Mouse (Mus musculus): ENCODE measurements around the gene Epb41l2.

The Epb41l2 gene

DNA sequence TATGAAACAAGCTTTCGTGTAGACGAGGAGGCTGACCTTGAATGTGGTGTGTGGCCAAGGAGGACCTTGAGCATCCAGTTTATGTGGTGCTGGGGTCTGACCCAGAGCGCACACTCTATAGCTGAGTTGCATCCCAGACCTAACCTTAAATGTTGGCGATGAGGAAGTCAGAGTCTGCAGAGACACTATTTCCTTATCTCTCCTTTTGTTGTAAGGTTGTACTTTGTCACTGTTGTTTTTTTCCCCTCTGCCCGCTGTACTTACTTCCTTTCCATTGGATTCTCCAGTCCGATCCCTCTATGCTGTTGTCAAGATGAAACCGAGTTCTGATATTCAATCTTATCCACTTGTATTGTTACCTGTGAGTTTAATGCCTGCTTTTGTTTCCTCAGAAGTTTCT lies 5.6 kb downstream of the Epb41l2 start:
- in situ Hi-C loops (cut with MboI, MseI) = no loop called here

DNA sequence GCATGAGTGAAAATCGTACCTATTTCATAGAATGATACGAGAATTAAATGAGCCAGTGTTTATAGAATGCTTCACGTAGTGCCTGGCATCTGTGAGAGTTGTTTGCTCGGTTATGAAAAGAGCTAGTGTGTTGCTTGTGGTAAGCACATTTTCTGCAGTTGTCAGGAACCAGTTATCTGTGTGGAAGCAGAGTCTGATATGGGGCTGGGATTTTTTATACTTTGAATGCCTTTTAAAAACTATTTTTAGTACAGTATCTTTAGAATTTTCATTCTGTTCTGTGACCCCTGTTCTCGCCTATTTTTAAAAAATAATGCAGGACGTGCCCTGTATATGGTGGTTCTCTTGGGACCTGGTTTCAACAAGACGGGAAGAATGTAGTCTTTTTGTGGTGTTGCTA lies 6.1 kb downstream of the Epb41l2 start:
- in situ Hi-C loops (cut with MboI, MseI) = no loop called here

DNA sequence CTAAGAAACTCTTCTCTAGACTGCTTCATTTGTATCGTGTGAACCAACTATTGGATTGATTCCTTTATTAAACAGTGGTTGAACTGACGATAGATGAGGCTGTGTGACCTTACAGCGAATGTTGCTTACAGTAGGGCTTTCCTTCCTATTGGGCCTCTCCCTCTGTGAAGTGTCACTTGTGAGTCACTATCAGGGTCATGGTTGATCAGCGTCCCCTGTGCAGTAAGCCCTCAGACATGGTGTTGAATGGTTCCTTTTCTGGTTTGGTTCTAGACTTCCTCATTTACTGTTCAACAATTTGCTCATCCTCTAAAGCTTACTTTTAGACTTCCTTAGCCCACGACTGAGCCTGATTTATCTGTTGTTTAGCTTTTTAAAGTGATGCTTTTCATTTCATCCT lies 7.1 kb downstream of the Epb41l2 start:
- in situ Hi-C loops (cut with MboI, MseI) = no loop called here

DNA sequence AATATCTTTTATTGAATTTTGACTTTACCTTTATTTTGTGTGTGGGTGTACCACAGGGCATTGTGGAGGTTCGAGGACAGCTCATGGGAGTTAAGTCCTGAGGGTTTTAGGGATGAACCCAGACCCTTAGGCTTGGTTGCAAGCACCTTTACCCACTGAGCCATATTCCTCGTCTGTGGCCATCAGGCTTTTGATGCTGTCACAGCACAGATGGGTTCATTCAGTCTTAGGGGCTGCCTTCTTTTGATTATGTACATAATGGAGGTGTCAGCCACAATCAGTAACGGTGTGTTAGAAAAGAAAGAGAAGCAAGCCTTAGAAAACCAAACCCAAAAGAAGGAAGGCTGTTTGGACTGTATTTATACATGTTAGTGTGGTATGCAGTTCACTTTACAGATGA lies 9.3 kb downstream of the Epb41l2 start:
- in situ Hi-C loops (cut with MboI, MseI) = no loop called here

DNA sequence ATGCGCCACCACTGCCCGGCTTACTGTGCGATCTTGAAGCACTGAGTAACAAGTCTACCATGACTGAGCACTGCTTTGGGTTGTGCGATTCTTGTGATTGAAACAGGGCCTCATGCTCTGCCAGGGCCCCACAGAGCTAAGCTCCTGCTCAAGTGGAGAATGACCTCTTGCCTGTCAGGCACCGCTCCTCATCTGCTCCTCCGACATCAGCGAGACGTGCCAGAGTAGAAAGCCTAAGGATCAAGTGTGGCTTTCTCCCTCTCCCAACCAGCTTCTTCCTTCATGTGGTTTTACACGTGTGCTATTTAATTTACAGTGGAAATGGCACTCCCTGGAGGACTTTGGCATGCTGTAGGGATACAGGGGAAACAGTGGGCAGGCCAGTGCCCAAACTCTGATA lies 10.1 kb downstream of the Epb41l2 start:
- in situ Hi-C loops (cut with MboI, MseI) = no loop called here

DNA sequence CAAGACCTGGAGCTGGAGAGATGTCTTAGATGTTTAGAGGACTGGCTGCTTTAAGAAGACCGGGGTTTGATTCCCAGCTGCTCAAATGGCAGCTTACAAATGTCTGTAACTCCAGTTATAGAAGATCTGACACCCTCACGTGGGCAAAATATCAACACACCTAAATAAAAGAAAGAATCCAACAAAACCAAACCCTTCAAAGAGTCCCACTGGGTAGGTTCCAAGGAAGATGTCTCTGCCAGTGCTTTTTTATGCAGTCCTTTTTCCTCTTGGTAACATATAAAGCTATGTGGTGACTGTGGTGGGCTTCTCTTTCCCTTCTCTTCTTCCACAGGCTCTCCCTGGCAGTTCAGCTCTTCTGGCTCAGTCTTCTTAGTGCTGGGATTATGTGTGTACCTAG lies 11.7 kb downstream of the Epb41l2 start:
- in situ Hi-C loops (cut with MboI, MseI) = no loop called here

DNA sequence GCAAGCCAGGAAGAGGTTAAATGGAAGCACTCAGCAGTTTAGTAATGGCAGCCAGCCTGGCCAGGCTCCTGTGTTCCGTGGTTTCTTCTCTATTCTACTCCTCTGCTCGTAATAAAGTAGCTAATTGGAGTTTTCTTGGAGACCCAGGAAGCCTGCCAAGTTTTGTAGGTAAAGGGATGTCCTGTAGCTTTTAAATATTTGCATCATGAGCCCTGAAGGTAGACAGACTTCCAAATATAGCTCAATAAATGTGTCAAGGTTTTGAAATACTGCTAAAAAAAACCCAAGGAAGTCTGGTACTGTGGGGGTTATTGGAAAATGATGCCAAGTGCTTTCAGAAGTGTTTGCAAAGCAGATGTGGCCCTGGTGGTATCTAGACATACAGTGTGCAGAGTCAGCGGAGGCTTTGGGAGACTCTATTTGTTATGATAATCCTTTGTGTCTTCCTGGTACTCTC lies 12.3 kb downstream of the Epb41l2 start:
- in situ Hi-C loops (cut with MboI, MseI) = no loop called here

DNA sequence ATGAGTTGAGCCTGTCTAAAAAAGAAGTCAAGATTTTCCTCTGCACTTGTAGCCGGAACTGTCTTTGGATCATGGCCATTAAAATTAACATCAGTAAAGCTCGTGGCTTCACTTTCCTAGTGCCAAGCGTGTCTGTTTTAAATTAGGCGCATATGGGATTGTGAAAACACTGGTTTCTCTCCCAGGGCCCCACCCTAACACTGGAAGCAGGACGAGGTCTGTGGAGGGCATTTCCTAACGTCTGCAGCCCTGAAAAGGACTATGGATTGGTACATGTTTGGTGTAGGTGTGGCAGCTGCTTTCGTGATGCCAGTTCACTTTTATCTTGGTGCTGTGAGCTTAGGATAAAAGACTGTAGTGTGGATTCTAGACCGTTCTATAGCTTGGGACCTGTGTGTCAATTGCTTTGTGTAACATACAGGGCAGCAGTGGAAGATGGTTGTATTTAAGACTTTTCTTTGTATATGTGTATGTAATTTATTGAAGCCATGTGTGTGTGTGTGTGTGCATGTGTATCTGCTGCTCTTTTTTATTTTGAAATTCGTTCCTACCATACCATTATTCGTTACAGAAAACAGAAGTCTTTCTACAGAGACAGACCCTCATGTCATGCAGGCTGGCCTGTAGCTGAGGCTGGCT lies 13.0 kb downstream of the Epb41l2 start:
- in situ Hi-C loops (cut with MboI, MseI) = no loop called here

DNA sequence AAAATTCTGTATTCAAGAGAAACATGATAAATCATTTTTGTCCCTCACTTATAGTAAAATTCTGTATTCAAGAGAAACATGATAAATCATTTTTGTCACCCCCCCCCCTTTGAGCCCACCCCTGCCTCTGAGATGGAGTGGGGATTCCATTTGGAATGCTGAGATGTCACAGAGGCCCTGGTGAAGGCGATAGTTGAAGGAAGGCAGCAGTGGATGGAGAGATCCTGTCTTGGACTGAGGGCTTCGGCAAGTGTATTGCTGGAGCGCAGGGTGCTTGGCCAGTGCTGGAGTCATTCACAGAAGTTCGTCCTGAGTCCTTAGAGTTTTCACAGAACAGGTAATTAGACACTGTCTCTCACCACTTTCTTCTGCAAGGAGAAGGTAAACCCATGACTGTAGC lies 15.4 kb downstream of the Epb41l2 start:
- in situ Hi-C loops (cut with MboI, MseI) = no loop called here

DNA sequence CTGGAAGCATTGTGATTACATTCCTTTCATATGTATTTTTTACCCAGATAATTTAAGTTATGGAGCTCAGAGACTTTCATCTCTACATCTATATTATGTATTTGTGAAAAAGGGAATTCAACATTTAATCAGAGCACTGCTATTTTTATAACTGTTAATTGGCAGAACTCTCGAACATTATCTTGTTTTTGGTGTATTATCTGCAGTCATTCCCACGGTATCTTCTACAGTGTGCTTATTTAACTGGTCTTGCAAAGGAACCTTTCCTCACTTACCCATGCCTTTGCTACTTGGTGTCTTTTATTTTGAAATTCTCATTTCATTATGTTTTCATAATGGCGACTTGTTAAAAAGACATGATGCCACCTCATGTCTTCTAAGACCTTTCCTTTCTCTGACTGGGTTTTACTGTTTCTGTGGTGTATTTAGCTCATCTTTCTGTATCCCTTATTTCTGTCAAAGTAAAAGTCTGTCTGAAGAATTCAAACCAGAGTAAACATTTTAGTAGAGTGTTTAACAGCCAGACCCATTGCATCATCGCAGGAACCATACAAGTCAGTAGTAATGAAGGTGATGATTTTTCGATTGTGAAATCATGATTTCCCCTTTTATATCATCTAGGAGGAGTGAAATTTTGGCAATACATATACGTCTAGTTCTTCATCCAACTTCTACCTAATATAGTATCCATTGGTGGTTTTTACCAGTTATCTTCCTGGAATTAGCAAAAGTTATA lies 21.3 kb downstream of the Epb41l2 start:
- in situ Hi-C loops (cut with MboI, MseI) = no loop called here

DNA sequence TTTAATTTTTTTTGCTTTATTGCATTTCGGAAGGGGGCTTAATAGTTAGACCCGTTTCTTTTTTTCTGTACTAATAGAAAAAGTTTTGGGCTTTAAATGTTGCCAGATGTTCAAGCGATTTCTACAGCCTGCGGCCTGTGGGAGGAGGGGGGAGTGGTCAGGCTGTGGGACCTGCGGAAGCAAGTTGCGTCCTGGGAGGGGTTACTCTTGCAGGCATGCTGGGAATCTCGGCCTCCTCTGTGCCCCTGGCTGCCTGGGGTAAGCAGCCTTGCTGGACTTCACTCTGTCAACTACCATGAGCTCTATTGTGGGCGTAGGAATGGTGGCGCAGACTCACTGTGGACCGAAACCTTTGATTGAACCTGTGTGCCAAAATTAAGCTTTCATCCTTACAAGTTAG lies 22.4 kb downstream of the Epb41l2 start:
- in situ Hi-C loops (cut with MboI, MseI) = no loop called here

DNA sequence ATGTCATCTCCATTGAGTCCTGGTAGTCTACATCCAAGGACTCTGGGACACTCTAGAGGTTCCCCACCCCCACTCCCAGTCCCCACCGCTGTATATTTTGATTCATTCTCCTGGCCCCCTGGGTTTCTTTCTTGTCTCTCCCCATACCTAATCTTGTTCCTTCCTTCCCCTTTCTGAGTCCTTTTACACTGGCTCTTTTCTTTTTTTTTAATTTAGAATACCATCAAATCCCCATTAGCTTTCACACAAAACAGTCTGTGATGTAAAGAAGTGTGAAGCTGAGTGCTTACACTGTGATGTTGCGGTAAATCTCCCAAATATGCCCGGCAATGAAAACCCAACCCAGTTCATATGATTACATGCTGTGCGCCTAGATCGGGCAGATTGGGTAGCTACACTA lies 23.6 kb downstream of the Epb41l2 start:
- in situ Hi-C loops (cut with MboI, MseI) = no loop called here

DNA sequence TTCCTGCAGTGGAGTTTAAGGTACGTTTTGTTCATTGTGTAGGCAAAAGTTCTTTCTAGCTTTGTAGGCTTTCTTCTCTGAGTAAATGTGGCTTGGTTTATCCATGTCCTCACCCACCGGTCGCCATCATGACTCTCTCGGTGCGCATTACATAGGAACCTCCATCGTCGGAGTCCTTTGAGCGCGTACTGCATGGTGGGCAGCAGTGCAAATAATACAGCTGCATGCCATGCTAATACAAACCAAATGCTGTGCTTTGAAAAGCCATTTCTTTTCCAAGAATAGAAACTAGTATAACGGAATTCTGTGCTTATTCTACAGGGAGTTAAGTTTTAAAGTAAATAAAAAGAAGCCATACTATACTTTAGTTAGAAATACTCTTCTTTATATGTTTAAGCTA lies 24.8 kb downstream of the Epb41l2 start:
- in situ Hi-C loops (cut with MboI, MseI) = no loop called here

DNA sequence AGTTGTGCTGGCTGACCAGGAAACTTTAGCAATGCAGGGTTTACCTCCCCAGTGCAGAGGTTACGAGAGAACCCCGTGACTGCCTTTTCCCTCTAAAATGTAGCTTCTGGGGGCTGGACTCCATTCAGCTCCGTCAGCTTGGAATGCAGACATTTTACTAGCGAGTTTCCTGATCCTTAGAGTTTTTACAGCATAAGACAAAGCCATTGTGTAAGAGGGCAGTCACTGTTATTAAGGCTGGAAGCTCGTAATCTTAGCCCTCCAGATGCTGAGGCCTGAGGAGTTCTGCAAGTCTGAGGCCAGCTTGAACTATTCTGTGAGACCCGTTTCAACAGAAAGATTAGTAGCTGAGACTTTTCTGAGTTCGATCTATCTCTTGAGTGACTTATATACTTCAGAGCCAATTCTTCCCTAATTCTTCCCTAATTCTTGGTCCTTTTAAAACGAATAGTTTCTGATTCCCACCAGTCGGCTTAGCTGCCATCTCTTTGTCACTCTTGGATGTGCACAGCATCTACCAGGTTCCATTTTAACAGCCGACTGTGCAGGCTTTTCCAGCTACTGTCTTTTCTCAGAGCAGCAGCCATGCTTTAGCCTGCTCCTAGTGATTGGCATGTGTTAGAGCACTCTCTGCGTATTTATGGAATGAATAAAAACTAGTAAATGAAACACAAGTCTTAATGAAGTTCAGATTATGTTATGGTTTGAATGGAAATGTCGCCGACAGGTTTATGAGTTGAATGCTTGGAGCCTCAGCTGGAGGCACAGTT lies 26.4 kb downstream of the Epb41l2 start:
- in situ Hi-C loops (cut with MboI, MseI) = no loop called here

DNA sequence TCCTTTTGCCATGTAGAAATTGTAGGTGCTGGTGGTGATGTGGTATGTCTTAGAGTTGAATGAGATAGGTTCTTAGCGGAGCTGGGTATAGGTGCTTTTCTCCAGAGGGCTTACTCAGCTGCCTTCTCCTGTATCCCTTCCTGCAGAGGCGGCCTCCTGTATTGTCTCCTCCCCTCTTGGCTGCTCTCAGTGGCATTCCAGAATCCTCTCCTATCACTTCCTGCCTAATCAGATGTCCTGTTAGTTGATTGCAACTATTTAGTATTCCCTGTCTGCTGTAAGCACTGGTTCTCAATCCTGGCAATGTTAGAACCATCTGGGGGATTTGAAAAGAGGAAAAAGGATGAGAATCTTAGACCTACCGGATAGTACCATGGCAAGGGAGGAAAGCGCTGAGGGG lies 27.3 kb downstream of the Epb41l2 start:
- in situ Hi-C loops (cut with MboI, MseI) = no loop called here

DNA sequence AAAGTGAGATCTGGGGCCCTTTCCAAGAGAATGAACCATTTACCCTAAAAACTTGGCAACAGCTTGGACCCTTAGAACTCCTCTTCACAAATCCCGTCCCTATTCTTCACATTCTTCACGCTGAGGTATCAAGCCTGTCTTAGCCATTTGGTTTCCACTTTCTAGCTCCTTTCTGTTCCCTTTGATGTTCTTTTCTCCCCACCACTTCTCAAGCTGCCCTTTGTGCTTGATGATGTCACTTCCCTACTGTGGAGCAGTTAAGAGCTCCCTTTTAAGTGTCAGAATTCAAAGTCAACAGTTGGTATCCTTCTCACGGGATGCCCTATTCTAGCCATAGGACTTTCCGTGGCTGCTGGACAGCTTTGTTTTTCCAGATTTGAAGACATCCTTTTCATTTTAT lies 27.7 kb downstream of the Epb41l2 start:
- in situ Hi-C loops (cut with MboI, MseI) = no loop called here

DNA sequence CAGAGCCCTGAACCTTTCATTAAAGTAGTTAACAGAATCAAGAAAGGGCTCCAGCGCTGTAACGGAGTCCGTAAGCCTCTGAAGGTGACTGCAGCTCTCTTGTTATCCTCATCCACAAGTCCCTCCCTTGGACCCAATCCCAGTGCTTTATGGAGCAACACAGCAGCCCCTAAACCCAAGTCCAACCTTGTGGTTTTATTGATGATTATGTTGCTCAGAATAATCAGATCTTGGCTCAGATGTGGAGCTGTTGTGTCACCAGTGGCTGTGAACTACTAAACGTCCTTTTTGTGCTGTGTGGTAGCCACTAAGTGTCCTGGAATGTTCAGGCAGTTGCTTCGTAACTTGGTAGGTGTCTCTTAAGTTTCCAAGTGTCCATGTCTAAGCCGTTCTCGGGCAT lies 33.2 kb downstream of the Epb41l2 start:
- in situ Hi-C loops (cut with MboI, MseI) = loop anchor here (10.0 kb wide), 1 partner anchor 758 kb away; no protein-coding TSS in a partner anchor

DNA sequence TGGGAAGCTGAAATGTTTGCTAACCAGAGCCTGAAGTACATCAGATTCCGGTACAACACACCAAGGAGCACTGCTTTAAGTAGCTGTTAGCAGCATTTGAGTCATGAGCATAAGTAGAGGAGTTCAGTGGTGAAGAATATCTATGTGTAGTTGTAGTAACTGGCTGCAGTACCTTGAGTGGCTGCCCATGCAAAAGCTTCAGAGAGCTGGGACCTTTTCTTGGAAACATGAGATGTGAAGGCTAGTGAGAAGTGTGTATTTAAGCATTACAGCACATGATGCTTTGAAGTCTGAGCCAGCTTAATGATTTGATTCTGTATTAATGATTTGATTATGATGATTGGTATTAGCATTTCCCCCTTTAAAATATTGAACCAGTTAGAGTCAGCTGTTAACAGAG lies 34.1 kb downstream of the Epb41l2 start:
- in situ Hi-C loops (cut with MboI, MseI) = loop anchor here (10.0 kb wide), 1 partner anchor 759 kb away; no protein-coding TSS in a partner anchor

DNA sequence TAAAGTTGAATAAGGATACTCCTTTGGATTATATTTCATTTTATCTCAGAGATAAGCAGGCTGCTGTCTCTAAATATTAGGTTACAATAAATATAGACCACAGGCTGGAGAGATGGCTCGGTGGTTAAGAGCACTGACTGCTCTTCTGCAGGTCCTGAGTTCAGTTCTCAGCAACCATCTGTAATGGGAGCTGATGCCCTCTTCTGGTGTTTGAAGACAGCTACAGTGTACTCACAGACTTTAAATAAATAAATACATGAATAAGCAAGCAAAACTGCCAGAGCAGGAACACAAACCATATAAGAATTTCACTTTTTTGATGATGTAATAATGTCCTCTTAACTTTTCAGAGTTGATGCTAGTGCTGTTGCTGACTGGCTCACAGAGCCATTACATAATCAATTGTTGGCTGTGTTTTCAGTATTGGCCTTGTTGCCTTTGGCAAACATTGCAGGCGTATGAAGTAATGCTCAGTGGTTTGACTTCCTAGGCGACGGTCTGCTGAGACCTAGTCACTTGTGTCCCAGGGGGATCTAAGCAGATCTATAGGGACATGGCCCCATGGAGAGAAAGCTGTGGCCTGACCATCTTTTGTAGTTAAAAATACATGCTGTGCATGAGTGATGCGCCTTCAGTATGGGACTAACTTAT lies 35.8 kb downstream of the Epb41l2 start:
- in situ Hi-C loops (cut with MboI, MseI) = loop anchor here (10.0 kb wide), 1 partner anchor 761 kb away; no protein-coding TSS in a partner anchor

DNA sequence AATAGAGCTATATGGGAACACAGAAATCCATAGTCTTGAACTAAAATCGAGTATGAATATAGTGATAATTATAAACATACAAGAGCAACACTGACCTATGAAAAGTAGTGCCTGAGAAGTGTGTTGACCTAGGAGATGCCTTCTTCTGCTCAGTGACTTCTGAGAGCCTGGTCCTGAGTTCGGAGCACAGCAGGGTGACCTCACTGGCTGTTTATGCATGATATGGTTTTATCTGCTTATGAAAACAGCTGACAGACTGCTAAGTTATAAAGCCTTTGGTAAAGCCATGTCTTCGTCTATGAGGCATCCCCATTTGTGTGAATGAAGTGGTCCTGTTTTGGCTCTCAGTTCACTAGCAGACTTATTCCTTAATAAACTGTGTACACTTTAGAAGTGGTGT lies 37.3 kb downstream of the Epb41l2 start:
- in situ Hi-C loops (cut with MboI, MseI) = loop anchor here (10.0 kb wide), 1 partner anchor 762 kb away; no protein-coding TSS in a partner anchor

DNA sequence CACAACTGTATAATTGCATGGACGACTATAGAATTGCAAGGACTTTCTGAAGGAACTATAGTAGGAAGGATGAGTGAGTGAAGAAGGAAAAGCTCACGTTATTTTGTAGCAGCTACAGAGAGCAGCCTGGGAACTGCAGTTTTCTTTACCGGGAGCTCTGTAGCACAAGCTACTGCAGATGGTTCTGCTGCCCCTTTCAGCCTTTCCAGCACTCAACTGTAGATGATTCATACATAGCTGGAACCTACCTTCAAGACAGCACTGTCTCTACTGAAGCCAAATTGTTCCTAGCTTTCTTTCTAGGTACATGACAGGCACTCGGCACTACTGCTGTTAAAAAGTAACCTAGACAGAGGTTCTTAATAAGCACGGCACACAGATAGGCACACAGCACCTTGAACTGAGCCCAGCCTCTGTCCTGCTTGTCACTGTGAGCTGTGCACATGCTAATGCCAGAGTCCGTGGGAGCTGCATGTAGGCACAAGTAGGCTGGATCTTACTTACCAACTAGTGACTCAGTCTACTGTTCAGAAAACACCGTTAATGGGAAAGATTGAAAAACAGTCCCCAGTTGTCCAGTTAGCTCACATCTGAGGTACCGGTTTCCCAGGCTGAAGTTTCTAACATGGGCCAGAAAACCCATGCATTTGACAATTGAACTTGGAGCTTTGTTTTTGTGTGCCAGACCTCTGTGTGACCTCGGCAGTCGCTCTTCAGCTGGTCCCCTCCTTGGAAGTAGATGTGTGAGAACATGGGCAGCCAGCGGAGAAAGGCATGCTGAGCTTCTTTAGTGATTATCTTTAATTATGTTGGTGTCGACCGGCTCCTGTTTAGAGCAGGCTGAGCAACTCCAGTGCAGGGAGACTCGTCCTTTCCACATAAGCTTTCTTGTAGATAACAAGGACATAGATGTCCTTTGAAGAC lies 38.4 kb downstream of the Epb41l2 start:
- in situ Hi-C loops (cut with MboI, MseI) = loop anchor here (10.0 kb wide), 1 partner anchor 763 kb away; no protein-coding TSS in a partner anchor

Measured in T-helper 1 cell (primary cell).